Mouse (Mus musculus) embryo, embryonic 10 days (tissue): ENCODE data around the gene Galnt12.

Experiments used
- DNase-seq: peaks from one replicate; pipeline ENCODE4 v3.0.0-alpha.2; 2015; ENCODE audit warnings: low spot score

The Galnt12 gene

DNA sequence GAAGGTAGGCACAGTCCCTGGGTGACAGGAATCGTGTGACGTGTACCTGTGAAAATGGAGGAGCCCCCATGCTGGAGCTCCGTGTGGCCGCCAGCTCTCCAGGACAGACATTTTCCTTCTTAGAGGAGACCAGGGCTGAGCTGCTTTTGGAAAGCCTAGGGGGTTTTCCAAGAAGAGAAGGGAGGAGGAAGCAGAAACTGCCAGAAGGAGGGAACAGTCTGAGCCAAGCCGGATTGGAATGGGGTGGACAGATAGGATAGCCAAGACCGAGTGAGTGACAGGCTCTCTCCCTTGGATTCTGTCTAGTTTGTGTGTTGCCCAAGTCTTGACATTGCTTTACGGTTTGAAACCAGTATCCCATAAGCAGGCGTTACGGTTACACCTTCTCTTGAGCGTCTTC, 11.9 kb downstream of the Galnt12 start:
- no peak for DNase-seq

DNA sequence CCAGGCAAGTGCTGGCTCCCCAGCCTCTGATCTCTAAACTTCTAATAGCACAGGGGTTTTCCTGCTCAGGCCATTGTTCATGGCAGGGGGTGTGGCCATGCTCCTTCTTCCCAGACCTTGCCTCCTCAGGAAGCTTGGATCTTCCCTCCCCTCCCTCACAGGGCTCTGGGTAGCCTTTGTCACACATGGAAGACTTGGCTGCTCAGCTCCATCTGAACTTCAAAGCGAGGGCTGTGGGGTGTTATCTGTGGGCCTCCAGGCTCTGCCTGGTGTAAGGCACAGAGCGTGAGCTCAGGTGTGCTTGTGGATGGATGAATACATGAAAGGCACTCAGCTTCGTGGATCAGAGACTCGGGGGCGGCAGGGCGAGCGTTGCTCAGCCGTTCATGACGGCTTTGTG, 20.2 kb downstream of the Galnt12 start:
- peak; percentile 35 for DNase-seq

- no peak for DNase-seq
Observed at GRCm38 (mm10) chr4:47112560-47112959, 20.9 kb downstream of the Galnt12 start.

- peak; percentile 82 for DNase-seq
Observed at GRCm38 (mm10) chr4:47122051-47122706, 30.5 kb downstream of the Galnt12 start.

DNA sequence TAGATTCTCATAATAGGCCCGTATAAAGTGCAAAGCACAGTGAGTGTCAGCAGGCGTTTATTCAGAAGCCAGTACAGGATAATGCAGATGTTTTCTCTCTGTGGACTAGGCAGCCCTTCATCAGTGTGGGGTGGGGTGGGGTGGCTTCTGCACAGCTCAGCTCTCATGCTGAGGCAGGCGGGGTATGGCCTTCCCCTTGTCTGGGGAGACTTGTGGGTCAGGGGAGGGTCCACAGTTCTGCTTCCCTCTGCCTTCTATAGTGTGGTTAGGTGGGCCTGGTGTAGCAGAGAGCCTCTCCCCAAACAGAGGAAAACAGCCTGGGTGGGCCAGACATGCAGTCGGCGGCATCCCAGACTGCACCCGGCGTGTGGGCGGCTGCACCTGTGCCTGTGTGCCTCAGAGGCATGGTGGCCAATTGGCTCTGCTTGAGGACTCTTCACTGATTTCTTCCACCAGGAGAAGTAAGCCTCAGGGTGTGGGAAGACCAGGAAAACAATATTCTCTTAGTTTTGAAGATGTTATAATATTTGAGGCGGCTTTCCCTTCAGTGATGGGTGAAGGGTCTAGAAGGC, 32.5 kb downstream of the Galnt12 start:
- no peak for DNase-seq

DNA sequence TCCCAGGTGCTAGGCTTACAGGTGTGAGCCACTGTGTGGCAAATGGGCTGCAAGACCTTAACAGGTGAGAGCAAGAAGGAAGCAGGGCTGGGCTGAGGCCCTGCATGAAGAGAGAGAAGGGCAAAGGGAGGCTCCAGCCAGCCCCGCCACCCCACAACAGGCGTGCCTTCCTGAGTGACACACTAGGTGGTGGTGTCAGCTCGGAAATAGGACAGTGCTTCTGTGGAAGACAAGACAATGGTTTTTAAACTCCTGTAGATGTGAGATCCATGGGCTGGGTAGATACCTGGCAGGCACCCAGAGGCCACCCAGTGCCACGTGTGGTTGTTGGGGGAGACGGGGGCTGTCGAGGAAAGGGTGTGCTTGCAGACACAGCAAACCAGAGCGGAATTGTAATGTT, 36.8 kb downstream of the Galnt12 start:
- DNase-seq: no peak

GRCm38 (mm10) chr4:47129572-47129971, 37.9 kb downstream of the Galnt12 start:
- no peak for DNase-seq

GRCm38 (mm10) chr4:47130111-47131050, 38.7 kb downstream of the Galnt12 start:
- no peak for DNase-seq

- DNase-seq: no peak
Observed at GRCm38 (mm10) chr4:47131931-47132330, 40.2 kb downstream of the Galnt12 start.

GRCm38 (mm10) chr4:47132413-47132812, 40.7 kb downstream of the Galnt12 start:
- no peak for DNase-seq

DNA sequence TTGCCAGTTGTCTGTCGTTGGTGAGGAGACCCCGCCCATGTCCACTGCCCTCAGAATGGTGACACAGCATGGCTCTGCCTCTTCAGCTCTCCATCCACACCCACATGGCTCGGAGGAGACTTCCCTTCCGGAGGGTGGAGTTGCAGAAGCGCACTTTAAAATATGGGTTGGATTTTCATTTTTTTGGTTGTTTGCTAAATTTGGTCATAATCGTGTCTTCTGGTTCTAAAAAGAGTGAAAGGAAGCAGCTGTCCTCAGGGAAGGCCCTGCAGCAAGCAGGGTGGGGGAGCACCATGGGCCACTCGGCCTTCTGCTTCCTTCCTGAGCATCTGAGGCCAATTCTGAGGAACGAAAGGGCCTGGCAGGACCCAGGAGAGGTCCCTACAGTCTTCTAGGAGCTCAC, 45.0 kb downstream of the Galnt12 start:
- no peak for DNase-seq

- DNase-seq: no peak
Observed at GRCm38 (mm10) chr4:47137479-47137878, 45.8 kb downstream of the Galnt12 start.

- peak; percentile 28 for DNase-seq
Observed at GRCm38 (mm10) chr4:47138411-47138810, 46.7 kb downstream of the Galnt12 start.

DNA sequence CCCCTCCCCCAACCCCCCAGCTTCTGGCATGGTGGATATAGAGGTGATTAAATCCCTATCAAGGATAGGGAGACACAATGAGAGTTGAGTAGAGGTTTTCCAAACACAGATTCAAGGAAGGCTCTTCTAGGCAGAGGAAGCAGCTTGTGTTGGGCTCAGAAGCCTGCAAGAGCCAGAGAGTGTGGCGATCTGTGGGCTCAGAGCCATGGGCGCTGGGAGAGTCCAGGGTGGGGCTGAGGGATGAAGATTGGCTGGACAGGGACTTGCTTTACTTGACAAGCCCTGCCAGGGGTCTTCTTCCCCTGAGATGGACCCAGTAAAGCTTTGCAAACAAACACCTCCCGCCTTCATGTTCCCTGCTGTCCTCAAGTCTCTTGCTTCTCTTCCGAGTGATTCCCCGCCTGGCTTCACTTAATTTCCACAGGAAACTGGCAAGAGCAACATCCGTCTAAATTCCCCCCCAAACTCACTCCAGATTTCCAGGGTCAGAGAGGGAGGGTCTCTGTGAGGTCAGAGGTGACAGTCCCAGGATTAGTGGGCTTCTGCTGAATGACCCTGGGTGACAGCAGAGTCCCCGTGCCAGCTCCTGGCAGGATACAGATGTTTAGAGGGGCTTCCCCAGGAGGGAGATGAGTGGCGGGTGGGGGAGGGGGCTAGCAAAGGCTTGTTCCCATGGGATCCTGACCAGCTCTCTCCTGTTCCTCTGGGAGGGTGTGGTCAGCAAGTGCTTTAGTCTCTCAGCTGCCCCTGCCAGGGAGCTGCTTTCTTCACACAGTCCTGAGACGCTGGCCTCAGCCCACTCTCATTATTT, 47.5 kb downstream of the Galnt12 start:
- peak; percentile 76 for DNase-seq

GRCm38 (mm10) chr4:47140301-47140700, 48.6 kb downstream of the Galnt12 start:
- no peak for DNase-seq

- no peak for DNase-seq
Observed at GRCm38 (mm10) chr4:47141444-47142154, 49.9 kb downstream of the Galnt12 start.

GRCm38 (mm10) chr4:47143849-47144248, 52.1 kb downstream of the Galnt12 start:
- DNase-seq: no peak

DNA sequence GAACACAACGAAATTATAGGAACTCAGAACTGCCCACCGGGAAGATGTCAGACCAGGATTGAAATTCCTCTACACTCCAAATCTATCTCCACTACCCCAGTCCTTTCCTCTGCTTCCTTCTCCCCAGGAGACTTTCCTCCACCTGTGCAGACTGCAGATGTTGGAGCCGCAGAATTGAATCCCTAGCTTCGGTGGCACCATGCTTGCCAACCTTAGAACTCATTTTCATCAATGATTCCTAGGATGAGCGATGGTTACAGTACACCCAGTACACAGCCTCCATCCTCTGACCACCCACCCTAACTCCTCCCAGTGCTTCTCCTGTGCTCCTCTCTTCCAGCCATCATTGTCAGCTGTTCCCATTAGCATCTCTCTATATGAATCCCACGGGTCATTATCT, 53.6 kb downstream of the Galnt12 start:
- no peak for DNase-seq

DNA sequence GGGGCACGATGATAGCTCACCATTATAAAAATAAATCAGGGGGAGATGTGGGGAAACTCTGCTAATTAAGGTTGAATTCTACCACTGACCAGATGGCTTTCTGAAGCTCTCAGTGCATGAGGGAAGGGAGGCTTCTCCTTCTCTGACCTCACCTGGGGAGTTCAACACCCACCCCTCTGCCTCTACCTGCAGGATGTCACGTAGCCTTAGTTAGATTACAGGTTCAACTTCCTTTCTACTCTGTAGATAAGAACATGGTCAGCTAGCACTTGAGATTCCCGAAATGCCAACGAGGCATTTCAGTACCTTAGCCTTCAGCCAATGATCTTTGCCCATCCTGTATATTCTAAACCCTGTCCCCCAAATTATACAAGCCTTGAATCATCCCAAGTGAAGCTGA, 54.9 kb downstream of the Galnt12 start:
- DNase-seq: no peak

DNA sequence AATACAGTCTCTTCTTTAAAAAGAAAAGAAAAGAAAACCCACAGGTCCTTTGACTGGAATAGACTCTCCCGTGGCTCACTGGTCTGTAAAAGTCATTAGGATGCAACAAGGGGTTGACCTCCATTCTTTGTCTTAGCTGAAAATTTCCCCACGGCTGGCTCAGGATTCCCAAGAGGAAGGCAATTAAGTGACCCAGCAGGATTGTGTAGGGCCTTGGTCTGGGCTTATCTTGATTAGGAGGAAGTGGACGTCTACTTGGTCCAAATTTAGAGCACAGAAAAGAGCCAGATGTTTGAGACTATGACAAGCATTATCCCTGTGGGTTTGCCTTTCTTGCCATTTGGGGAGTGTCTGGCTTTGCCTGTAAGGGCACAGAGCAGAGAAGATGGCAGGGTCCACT, 58.3 kb downstream of the Galnt12 start:
- no peak for DNase-seq

GRCm38 (mm10) chr4:47150806-47151205, 59.1 kb downstream of the Galnt12 start:
- DNase-seq: no peak
